Mouse (Mus musculus) midbrain, embryonic 13.5 days (tissue): Measurements from ENCODE around the gene Gm17482. TPM values are rescaled to one million over a fixed set of nuclear protein-coding genes. Genes with fewer than 3 reads are reported as not detected.

ENCODE experiments used
- ATAC-seq: fragments of 200-750 bp; cut with Nextera tagmentation; 2 replicates; pipeline ENCODE4 v1.8.0; 2017; ENCODE audit warnings: mild to moderate bottlenecking, moderate TSS enrichment, moderate library complexity
- H3K27ac ChIP-seq: fragments of 300-500 bp; sonication (generic); 2 replicates; pipeline ENCODE4 v1.5.1; 2015; ENCODE audit warnings: inconsistent platforms, mild to moderate bottlenecking, moderate library complexity
- H3K27me3 ChIP-seq: fragments of 300-500 bp; sonication (generic); 2 replicates; pipeline ENCODE4 v1.6.1; 2015; ENCODE audit warnings: mild to moderate bottlenecking, inconsistent platforms
- H3K36me3 ChIP-seq: fragments of 300-500 bp; sonication (generic); 2 replicates; pipeline ENCODE4 v1.6.1; 2015; ENCODE audit warnings: mild to moderate bottlenecking, inconsistent platforms
- H3K4me1 ChIP-seq: fragments of 300-500 bp; sonication (generic); replicated peaks from 2 replicates; pipeline ENCODE4 v1.6.1; 2015; ENCODE audit warnings: inconsistent platforms
- H3K4me2 ChIP-seq: fragments of 300-500 bp; sonication (generic); replicated peaks from 2 replicates; pipeline ENCODE4 v1.6.1; 2015; ENCODE audit warnings: moderate library complexity, mild to moderate bottlenecking, inconsistent platforms
- H3K4me3 ChIP-seq: fragments of 300-500 bp; sonication (generic); replicated peaks from 2 replicates; pipeline ENCODE4 v1.5.1; 2015; ENCODE audit warnings: mild to moderate bottlenecking, inconsistent platforms
- H3K9ac ChIP-seq: fragments of 300-500 bp; sonication (generic); replicated peaks from 2 replicates; pipeline ENCODE4 v1.6.1; 2015; ENCODE audit warnings: mild to moderate bottlenecking, inconsistent platforms
- H3K9me3 ChIP-seq: fragments of 300-500 bp; sonication (generic); 2 replicates; pipeline ENCODE4 v1.6.1; 2016; ENCODE audit warnings: mild to moderate bottlenecking, inconsistent platforms
- WGBS: fragments of 180-500 bp; shearing (Covaris S2); methylation state at CpG from one replicate; pipeline ENCODE4 v1.1.7; 2015; 5-methylcytosine and 5-hydroxymethylcytosine counted together
- polyA plus RNA-seq: library from polyadenylated mRNA; unstranded; fragments of >200 nt; fragmentation: Nextera tagmentation; extraction: Ambion mirVana; gene quantifications from 2 replicates; pipeline ENCODE4 v1.2.1, GENCODE M21; 2015

Gene Gm17482
- polyA plus RNA-seq, 1 experiment from 2014 or later: not detected

DNA sequence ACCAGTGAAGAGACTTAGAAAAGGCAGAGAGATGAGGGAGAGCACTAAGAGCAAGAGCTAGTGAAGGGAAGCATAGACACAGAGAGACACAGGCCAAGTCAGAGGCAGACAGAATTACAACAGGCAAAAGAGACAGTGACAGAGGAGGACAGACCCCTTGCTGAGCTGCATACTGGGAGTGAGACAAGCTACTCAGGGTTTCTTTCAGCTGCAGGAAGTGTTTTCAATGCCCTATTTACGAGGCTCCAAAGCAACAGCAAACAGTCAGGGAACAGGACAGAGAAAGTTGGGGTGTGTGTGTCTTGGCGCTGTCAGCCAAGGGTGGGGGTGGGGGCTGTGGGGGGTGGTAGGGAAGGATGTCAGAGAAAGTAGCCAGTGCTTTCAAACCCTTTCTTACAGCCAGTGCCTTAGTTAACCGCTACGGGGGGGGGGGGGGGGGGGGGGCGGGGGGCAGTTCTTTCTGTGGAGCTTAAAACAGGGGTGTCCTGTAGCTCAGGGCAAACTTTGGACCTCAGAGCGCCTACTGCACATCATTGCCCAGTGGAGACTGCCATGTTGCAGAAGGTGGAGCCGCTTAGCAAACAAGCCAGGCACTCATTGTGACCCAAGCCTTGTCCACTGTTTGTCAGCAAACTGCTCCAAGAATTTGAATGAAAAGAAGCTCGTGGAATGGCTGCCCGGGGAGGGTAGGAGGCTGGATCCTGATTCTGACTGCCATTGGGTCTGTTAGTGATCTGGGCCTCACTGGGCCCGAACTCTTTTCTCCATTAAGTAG is 25.1 kb downstream of the Gm17482 start, which contains the start of gene Timp4:
Timp4 (minus strand) TSS at position 107 of the 775 bp plus-strand sequence.
- Histone ChIP-seq H3K36me3 (0 out of 2 replicates have a peak, but pooled peaks cover 3% of the 10 kb centered on the region), H3K9ac (0 out of 2 replicates have a peak within 1 kb of the TSS, but pooled peaks have one; percentile 16), H3K9me3 (no peaks in the 10 kb centered on the region), H3K27me3 (0 out of 2 replicates have a peak, but pooled peaks cover 21% of the 10 kb centered on the region), H3K4me2 (peak within 1 kb of the TSS; percentile 36), H3K4me3 (no peak within 1 kb of the TSS), H3K27ac (peak within 1 kb of the TSS; percentile 46; the same call in 1 of the 2 replicates), H3K4me1 (peaks cover 10% of the 10 kb centered on the region)
- ATAC-seq: no peak
- WGBS: 11% methylated on average over 7 of the region's 10 CpGs

DNA sequence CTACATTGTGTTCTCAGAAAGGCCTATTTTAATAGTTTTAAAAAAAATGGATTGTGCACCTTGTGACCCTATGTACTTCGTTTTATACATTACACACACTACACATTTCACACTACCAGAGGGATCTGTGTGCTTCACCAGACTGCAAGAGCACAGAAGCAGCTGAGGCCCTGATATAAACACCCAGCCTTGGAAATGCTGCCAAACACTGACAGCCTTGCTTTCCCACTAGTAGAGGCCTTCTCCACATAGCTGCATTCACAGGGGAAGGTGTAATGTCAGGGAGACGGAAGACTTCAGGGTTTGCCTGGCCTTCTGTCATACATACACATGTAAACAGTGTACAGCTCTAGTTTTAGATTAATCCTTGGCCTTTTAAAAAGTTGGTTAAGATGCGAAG is 28.0 kb downstream of the Gm17482 start:
- ATAC-seq: no peak
- no peak overlapping the region for H3K27ac ChIP-seq
- no peak overlapping the region for H3K9ac ChIP-seq
- no peaks in the 10 kb centered on the region for H3K9me3 ChIP-seq
- H3K4me3 ChIP-seq: no peak overlapping the region
- 91% methylated on average over 3 of the region's 3 CpGs for WGBS
- 0 out of 2 replicates have a peak, but pooled peaks cover 3% of the 10 kb centered on the region for H3K36me3 ChIP-seq
- no peak overlapping the region for H3K4me2 ChIP-seq
- H3K27me3 ChIP-seq: 0 out of 2 replicates have a peak, but pooled peaks cover 16% of the 10 kb centered on the region
- peaks cover 10% of the 10 kb centered on the region for H3K4me1 ChIP-seq

GRCm38 (mm10) chr6:115260507-115260906 is 33.4 kb downstream of the Gm17482 start:
- no peak overlapping the region for H3K27ac ChIP-seq
- no peak overlapping the region for H3K4me2 ChIP-seq
- no peaks in the 10 kb centered on the region for H3K9me3 ChIP-seq
- whole genome bisulfite sequencing: 84% methylated on average over 3 of the region's 3 CpGs
- no peaks in the 10 kb centered on the region for H3K27me3 ChIP-seq
- no peak overlapping the region for H3K4me3 ChIP-seq
- no peaks in the 10 kb centered on the region for H3K4me1 ChIP-seq
- H3K36me3 ChIP-seq: peaks cover 10% of the 10 kb centered on the region
- H3K9ac ChIP-seq: no peak overlapping the region
- ATAC-seq: no peak

DNA sequence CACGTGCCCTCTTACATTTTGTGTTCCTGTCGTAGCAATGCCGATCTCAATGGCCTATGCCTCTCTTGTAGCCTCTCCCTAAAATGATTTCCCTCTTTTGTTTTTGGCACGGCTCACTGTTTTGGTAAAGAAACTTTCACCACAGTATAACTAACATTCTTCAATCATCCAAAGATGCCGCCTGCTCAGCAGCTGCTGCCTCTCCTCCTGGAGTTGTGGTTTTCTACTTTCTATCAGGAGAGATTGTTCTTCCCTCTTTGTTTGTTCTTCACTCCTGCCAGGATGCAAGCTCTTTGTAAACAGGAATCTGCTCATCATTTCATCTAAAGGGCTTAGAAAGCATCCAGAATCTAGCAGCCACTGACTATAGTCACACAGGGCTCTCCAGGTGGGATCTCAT is 39.6 kb downstream of the Gm17482 start:
- H3K27ac ChIP-seq: no peak overlapping the region
- no peaks in the 10 kb centered on the region for H3K9me3 ChIP-seq
- no peak overlapping the region for H3K9ac ChIP-seq
- H3K36me3 ChIP-seq: peaks cover 10% of the 10 kb centered on the region
- 88% methylated on average over 5 of the region's 5 CpGs for WGBS
- no peak overlapping the region for H3K4me3 ChIP-seq
- H3K4me1 ChIP-seq: 0 out of 2 replicates have a peak, but pooled peaks cover under 1% of the 10 kb centered on the region
- no peak overlapping the region for H3K4me2 ChIP-seq
- ATAC-seq: no peak
- no peaks in the 10 kb centered on the region for H3K27me3 ChIP-seq

DNA sequence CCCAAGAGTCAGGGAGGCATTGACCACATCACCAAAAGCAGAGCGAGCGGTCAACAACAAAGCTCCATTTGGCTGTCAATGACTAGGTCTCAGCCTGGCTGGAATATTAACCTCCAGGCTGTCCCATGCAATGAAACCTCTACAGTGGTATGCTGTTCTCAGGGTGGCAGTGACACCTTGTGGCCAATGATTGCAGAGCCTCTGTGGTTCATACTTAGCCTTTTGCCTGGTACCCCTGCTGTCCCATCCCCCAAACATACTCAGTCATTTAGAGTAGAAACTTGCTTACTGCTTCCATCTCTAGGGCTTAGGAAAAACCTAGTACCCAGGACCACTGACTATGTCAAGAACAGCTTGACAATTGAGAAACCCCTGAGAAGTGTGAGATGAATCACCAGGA is 40.8 kb downstream of the Gm17482 start:
- Histone ChIP-seq H3K4me1 (0 out of 2 replicates have a peak, but pooled peaks cover 4% of the 10 kb centered on the region), H3K27me3 (no peaks in the 10 kb centered on the region), H3K9me3 (no peaks in the 10 kb centered on the region), H3K4me2 (no peak overlapping the region), H3K9ac (no peak overlapping the region), H3K4me3 (no peak overlapping the region), H3K27ac (no peak overlapping the region), H3K36me3 (peaks cover 4% of the 10 kb centered on the region; the same call in 1 of the 2 replicates)
- 45% methylated on average over 2 of the region's 2 CpGs for WGBS
- peak; percentile 90 for ATAC-seq

DNA sequence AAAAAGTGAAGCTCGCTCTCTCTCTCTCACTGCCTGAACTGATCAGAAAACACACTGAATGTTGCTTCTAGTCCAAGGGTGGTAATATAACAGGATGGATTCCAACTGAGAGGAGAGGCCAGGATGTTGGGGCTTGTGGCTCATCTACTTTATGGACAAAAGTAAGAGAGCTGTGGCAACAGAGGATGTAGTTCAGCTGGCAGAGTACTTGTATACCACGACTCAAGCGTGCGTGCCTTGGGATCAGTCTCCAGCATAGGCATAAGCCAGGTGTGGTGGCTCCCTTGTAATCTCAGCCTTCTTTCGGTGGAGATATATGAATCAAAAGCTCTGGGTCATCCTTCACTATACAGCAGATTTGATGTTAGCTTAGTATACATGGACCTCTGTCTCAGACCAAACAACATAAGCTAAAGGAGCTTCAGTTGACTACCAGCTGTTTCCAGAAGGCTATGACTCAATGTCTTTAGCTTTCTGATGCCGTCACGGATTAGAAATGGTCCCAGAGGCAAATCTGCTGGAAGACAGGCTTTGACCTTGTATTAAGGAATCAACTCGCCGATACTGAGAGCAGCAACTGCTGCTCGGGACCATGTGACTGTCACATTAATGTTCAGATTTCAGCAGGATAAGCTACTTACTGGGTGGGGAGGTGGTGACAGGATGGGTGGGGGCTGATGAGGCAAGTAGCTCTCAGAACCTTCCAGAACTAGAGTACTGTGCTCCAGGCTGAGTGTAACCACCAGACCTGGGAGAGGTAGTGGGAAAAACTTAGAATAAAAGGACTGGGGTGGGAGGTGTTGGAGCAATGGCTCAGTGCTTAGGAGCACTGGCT is 41.6 kb downstream of the Gm17482 start:
- H3K36me3 ChIP-seq: peaks cover 3% of the 10 kb centered on the region; the same call in 1 of the 2 replicates
- ATAC-seq: no peak
- H3K4me2 ChIP-seq: no peak overlapping the region
- no peak overlapping the region for H3K9ac ChIP-seq
- no peak overlapping the region for H3K27ac ChIP-seq
- no peaks in the 10 kb centered on the region for H3K27me3 ChIP-seq
- H3K9me3 ChIP-seq: no peaks in the 10 kb centered on the region
- H3K4me3 ChIP-seq: no peak overlapping the region
- WGBS: 81% methylated on average over 10 of the region's 10 CpGs
- H3K4me1 ChIP-seq: 0 out of 2 replicates have a peak, but pooled peaks cover 4% of the 10 kb centered on the region

- no peak for ATAC-seq
- 78% methylated on average over 5 of the region's 5 CpGs for WGBS
- Histone ChIP-seq H3K27me3 (no peaks in the 10 kb centered on the region), H3K9ac (no peak overlapping the region), H3K36me3 (no peaks in the 10 kb centered on the region), H3K27ac (no peak overlapping the region), H3K4me2 (no peak overlapping the region), H3K4me1 (0 out of 2 replicates have a peak, but pooled peaks cover 4% of the 10 kb centered on the region), H3K9me3 (no peaks in the 10 kb centered on the region), H3K4me3 (no peak overlapping the region)
Measured at GRCm38 (mm10) chr6:115269561-115269960, 42.4 kb downstream of the Gm17482 start.

GRCm38 (mm10) chr6:115270085-115270484 is 42.9 kb downstream of the Gm17482 start:
- no peak overlapping the region for H3K27ac ChIP-seq
- no peaks in the 10 kb centered on the region for H3K9me3 ChIP-seq
- no peak overlapping the region for H3K9ac ChIP-seq
- H3K27me3 ChIP-seq: no peaks in the 10 kb centered on the region
- no peak for ATAC-seq
- no peak overlapping the region for H3K4me2 ChIP-seq
- no peak overlapping the region for H3K4me3 ChIP-seq
- 79% methylated on average over 2 of the region's 2 CpGs for WGBS
- H3K36me3 ChIP-seq: no peaks in the 10 kb centered on the region
- 0 out of 2 replicates have a peak, but pooled peaks cover 4% of the 10 kb centered on the region for H3K4me1 ChIP-seq

GRCm38 (mm10) chr6:115271326-115271725 is 44.2 kb downstream of the Gm17482 start:
- WGBS: 70% methylated on average over 3 of the region's 3 CpGs
- ATAC-seq: no peak

GRCm38 (mm10) chr6:115271866-115272271 is 44.7 kb downstream of the Gm17482 start:
- 0 out of 2 replicates have a peak, but pooled peaks have one; percentile 45 for ATAC-seq
- Histone ChIP-seq H3K27ac (no peak overlapping the region), H3K27me3 (no peaks in the 10 kb centered on the region), H3K4me2 (no peak overlapping the region), H3K9me3 (no peaks in the 10 kb centered on the region), H3K4me1 (0 out of 2 replicates have a peak, but pooled peaks cover 4% of the 10 kb centered on the region), H3K36me3 (no peaks in the 10 kb centered on the region), H3K9ac (no peak overlapping the region), H3K4me3 (no peak overlapping the region)
- WGBS: 22% methylated on average over 4 of the region's 4 CpGs

More at GRCm38 (mm10) chr6:115271326-115271725, 44.2 kb downstream of the Gm17482 start:
- Histone ChIP-seq H3K4me2 (no peak overlapping the region), H3K27me3 (no peaks in the 10 kb centered on the region), H3K9me3 (no peaks in the 10 kb centered on the region), H3K27ac (no peak overlapping the region), H3K9ac (no peak overlapping the region), H3K36me3 (no peaks in the 10 kb centered on the region), H3K4me3 (no peak overlapping the region), H3K4me1 (0 out of 2 replicates have a peak, but pooled peaks cover 4% of the 10 kb centered on the region)

- H3K27ac ChIP-seq: no peak overlapping the region
- H3K9ac ChIP-seq: no peak overlapping the region
- no peak overlapping the region for H3K4me2 ChIP-seq
- H3K4me1 ChIP-seq: 0 out of 2 replicates have a peak, but pooled peaks cover 4% of the 10 kb centered on the region
- H3K36me3 ChIP-seq: no peaks in the 10 kb centered on the region
- no peak for ATAC-seq
- no peaks in the 10 kb centered on the region for H3K27me3 ChIP-seq
- H3K4me3 ChIP-seq: no peak overlapping the region
- H3K9me3 ChIP-seq: no peaks in the 10 kb centered on the region
- WGBS: 87% methylated on average over 10 of the region's 10 CpGs
Measured at GRCm38 (mm10) chr6:115273346-115273745, 46.2 kb downstream of the Gm17482 start.
